In the genomic region with DNA sequence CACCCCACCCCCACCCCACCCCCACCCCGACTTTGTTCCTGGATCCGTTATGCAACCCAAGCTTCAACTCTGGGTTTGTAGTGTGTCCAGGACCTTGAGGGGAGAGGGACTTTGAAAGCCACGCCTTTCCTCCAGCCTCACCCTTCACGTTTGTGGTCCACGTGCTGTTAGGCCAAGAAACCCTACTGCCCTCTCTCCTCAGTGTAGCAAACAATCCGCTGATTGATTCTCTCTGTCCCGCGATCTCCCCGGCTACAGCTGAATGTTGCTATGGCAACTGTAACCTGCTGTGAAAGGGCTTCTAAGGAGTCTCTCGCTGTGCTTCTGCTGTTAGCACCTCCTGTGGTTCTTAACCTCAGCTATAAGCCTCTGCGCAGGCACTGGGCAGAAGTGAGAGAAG, we compare ENCODE assay signal across 8 mouse cellular contexts. TPM values are rescaled to one million over a fixed set of nuclear protein-coding genes. Genes with fewer than 3 reads are reported as not detected.
DNase-seq lines count a peak whose midpoint lies in the region; ATAC-seq and TF ChIP-seq lines count a peak whose summit lies in the region.

No protein-coding gene starts in this region.

- no peaks in the 10 kb centered on the region for H3K36me3 ChIP-seq in hindbrain, embryonic 13.5 days
- H3K36me3 ChIP-seq in lung, embryonic 14.5 days (ENCODE audit: insufficient read depth): no peaks in the 10 kb centered on the region

- DNase-seq in Muller cell, postnatal 12 days (ENCODE audit: inconsistent ontology term): peak; percentile 79
- peak; percentile 34 for DNase-seq in cerebellum, adult 8-10 months
- peak; percentile 67 to 71 for DNase-seq in layer of hippocampus, postnatal 10 days (ENCODE audit: low spot score in 2 of 2)
- DNase-seq in lung, embryonic 14.5 days: peak; percentile 68

- TF ChIP-seq POLR2A in olfactory bulb, adult 2 months (IDR thresholded peaks at IDR 0.05; ENCODE audit: insufficient read depth, low read depth, low read length): no peak

- no peaks in the 10 kb centered on the region for H3K9me3 ChIP-seq in hindbrain, embryonic 13.5 days
- no peaks in the 10 kb centered on the region for H3K9me3 ChIP-seq in lung, embryonic 14.5 days (ENCODE audit: low read depth, low read length)

- peak overlapping the region; percentile 45 for H3K4me2 ChIP-seq in hindbrain, embryonic 13.5 days
- peak overlapping the region; percentile 2; the same call in 1 of the 2 replicates for H3K4me2 ChIP-seq in lung, embryonic 14.5 days

- no peak for TF ChIP-seq CTCF in lung, embryonic 14.5 days (IDR thresholded peaks at IDR 0.05; ENCODE audit: low read depth)
- TF ChIP-seq CTCF in olfactory bulb, adult 2 months (IDR thresholded peaks at IDR 0.05; ENCODE audit: insufficient read depth, low read depth, low read length): no peak

- no peaks in the 10 kb centered on the region for H3K27me3 ChIP-seq in hindbrain, embryonic 13.5 days
- no peaks in the 10 kb centered on the region for H3K27me3 ChIP-seq in lung, embryonic 14.5 days (ENCODE audit: insufficient read depth, low read length)

- peaks cover 25% of the 10 kb centered on the region for H3K4me1 ChIP-seq in hindbrain, embryonic 13.5 days (replicated peaks)
- no peaks in the 10 kb centered on the region for H3K4me1 ChIP-seq in lung, embryonic 14.5 days (ENCODE audit: insufficient read depth)
- peaks cover 11% of the 10 kb centered on the region for H3K4me1 ChIP-seq in olfactory bulb, adult 2 months (ENCODE audit: control insufficient read depth, insufficient read depth, low read length)

- ATAC-seq in frontal cortex, adult (ENCODE audit: low TSS enrichment): peak; percentile 83
- peak; percentile 79 for ATAC-seq in hindbrain, embryonic 13.5 days (ENCODE audit: low FRiP score)
- ATAC-seq in lung, embryonic 14.5 days (ENCODE audit: insufficient read depth): peak; percentile 66; the same call in 1 of the 2 replicates
- ATAC-seq in inflammation-experienced regulatory T-cells, adult 6 months: no peak

- WGBS in hindbrain, embryonic 13.5 days: under 1% methylated on average over 11 of the region's 11 CpGs
- 2% methylated on average over 11 of the region's 11 CpGs for WGBS in lung, embryonic 14.5 days
- WGBS in olfactory bulb, adult 2 months: 1% methylated on average over 11 of the region's 11 CpGs

- 0 out of 2 replicates have a peak overlapping the region, but pooled peaks have one; percentile 39 for H3K9ac ChIP-seq in hindbrain, embryonic 13.5 days
- H3K9ac ChIP-seq in lung, embryonic 14.5 days: no peak overlapping the region

- no peak overlapping the region for H3K4me3 ChIP-seq in hindbrain, embryonic 13.5 days
- H3K4me3 ChIP-seq in lung, embryonic 14.5 days (ENCODE audit: low read depth, low read length): no peak overlapping the region
- H3K4me3 ChIP-seq in olfactory bulb, adult 2 months (ENCODE audit: insufficient read depth, low read depth, low read length): peak overlapping the region; percentile 19

- H3K27ac ChIP-seq in hindbrain, embryonic 13.5 days: peak overlapping the region; percentile 85
- no peak overlapping the region for H3K27ac ChIP-seq in lung, embryonic 14.5 days (ENCODE audit: low read depth)
- H3K27ac ChIP-seq in olfactory bulb, adult 2 months (ENCODE audit: insufficient read depth, low read depth, low read length): peak overlapping the region; percentile 39

RNA-seq across cellular contexts. Expression of gene Por, which starts 5.0 kb away (rescaled TPM):
- 107 TPM in 2 replicates for polyA plus RNA-seq in hindbrain, embryonic 13.5 days (2015; fragmentation: Nextera tagmentation; extraction: Ambion mirVana)
- 10 to 100 TPM; 74.9 to 77.7 TPM for total RNA-seq in layer of hippocampus, postnatal 10 days (2021)
- polyA plus RNA-seq in lung, embryonic 14.5 days (2014; fragmentation: Nextera tagmentation; extraction: Ambion mirVana): 51.5 and 52.7 TPM in 2 replicates
- polyA plus RNA-seq in olfactory bulb, adult 2 months (2012; ENCODE audit: insufficient read depth, insufficient read length, low replicate concordance, missing spikeins): not detected in 2 replicates
- 10 to 100 TPM; 21.7 to 30.1 (median 25.1) TPM for polyA plus RNA-seq in inflammation-experienced regulatory T-cells, adult 6 months (2017; shearing (Covaris generic))

RNA-seq across cellular contexts. Expression of gene Rhbdd2, which starts 42.4 kb away (rescaled TPM):
- 85.3 and 89.3 TPM in 2 replicates for polyA plus RNA-seq in hindbrain, embryonic 13.5 days (2015; fragmentation: Nextera tagmentation; extraction: Ambion mirVana)
- 10 to 100 TPM; 68.6 to 75.4 TPM for total RNA-seq in layer of hippocampus, postnatal 10 days (2021)
- polyA plus RNA-seq in lung, embryonic 14.5 days (2014; fragmentation: Nextera tagmentation; extraction: Ambion mirVana): 40.5 and 45.7 TPM in 2 replicates
- not detected in 2 replicates for polyA plus RNA-seq in olfactory bulb, adult 2 months (2012; ENCODE audit: insufficient read depth, insufficient read length, low replicate concordance, missing spikeins)
- 10 to 100 TPM; 17.8 to 27.3 (median 26.2) TPM for polyA plus RNA-seq in inflammation-experienced regulatory T-cells, adult 6 months (2017; shearing (Covaris generic))

Comparison
In these comparisons a context has a peak if more than half of its experiments do, and no peak if none do; other contexts are left out.
1. RNA of gene Por, which starts 5.0 kb away (polyA plus RNA-seq): 107 TPM in hindbrain, embryonic 13.5 days, 51.5 to 52.7 TPM in lung, embryonic 14.5 days and 21.7 to 30.1 TPM in inflammation-experienced regulatory T-cells, adult 6 months; not detected in olfactory bulb, adult 2 months; every median in the first group is over 10 times any median in the second.
2. Peak in every context shown above with its lines, with median percentiles within 50 percentile points of each other: DNase-seq.